Mouse (Mus musculus): ENCODE results near the gene Tiam1. TPM values are rescaled to one million over a fixed set of nuclear protein-coding genes. Genes with fewer than 3 reads are reported as not detected.

Tiam1 gene
- 18.4 and 30.1 TPM in 2 replicates for total RNA-seq (2017)

DNA sequence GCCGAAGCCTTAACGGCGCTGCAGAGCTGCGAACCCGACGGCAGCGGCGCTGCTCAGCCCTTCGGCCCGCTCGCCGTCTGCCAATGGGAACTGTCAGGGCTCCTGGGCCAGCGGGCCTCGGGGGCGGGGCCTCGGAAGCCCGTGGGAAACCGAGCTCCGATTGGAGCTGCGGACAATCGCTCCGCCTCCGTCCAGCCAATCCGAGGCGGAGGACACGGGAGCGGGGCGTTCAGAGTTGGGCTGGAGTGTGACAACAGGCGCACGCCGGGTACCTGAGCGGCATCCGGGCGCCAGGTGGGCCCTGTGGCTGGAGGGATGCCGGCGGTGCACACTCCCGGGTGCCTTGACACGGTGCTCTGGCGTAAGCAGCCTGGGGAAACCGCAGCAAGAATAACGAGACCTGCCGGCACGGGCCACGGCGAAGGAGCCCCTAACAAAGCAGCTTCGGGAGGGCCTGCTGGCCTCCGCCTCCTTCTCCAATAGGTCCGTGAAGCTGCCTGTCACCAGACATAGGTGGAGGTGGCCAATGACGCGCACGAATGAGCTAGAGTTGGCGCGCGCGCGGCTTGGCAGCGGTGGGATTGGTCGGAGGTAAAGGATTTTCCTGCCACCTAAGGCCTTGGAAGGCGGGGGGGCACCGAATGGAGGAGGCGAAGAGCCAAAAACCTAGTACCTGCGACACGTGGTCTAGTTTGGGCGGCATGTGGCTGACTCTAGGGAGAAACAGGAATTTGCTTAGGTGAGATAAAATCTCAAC, at the start of gene Tiam1:
Tiam1 (minus strand) TSS at position 10 of the 757 bp plus-strand sequence.
- peak; percentile 89 to 93 for ATAC-seq (replicated peaks in 1 of 2; ENCODE audit: insufficient read depth in 1 of 2, low FRiP score in 2 of 2, low TSS enrichment in 1 of 2, low read depth in 1 of 2, poor library complexity in 2 of 2, severe bottlenecking in 2 of 2)

DNA sequence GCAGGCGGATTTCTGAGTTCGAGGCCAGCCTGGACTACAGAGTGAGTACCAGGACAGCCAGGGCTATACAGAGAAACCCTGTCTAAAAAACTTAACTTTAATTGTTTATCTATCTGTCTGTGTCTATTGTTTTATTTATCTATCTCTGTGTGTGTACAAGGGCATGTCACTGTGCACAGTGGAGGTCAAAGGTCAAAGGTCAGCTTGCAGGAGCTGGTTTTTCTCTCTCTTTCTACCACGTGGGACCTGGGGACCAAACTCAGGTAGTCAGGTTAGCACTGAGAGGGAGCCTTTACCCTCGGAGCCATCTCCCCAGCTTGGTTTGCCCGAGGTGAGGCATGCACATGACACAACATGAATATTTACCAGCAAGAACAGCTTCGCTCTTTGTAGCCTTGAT, 47.7 kb upstream of the Tiam1 start:
- ATAC-seq (replicated peaks in 1 of 2; ENCODE audit: insufficient read depth in 1 of 2, low FRiP score in 2 of 2, low TSS enrichment in 1 of 2, low read depth in 1 of 2, poor library complexity in 2 of 2, severe bottlenecking in 2 of 2): no peak

DNA sequence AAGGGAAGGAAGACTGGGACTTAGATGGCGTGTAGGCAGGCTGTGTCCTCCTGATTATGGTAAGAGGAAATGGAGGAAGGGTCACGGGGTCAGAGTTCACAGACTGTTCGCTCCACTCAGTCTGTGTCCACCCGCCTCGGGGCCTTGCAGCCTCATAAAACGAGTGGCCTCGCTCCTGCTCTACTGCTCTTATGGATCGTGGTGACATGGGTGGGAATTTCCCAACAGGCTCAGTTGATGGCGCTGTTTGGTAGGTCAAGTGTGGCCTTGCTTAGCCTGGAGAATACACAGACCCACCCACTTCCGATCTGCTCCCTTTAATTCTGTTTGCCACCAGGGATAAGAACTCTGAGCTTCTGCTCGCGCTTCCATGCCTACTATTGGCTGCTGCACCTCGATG, 43.9 kb upstream of the Tiam1 start:
- peak; percentile 47 to 66; a peak in 3 of 4 replicates for ATAC-seq (replicated peaks in 1 of 2; ENCODE audit: insufficient read depth in 1 of 2, low FRiP score in 2 of 2, low TSS enrichment in 1 of 2, low read depth in 1 of 2, poor library complexity in 2 of 2, severe bottlenecking in 2 of 2)

DNA sequence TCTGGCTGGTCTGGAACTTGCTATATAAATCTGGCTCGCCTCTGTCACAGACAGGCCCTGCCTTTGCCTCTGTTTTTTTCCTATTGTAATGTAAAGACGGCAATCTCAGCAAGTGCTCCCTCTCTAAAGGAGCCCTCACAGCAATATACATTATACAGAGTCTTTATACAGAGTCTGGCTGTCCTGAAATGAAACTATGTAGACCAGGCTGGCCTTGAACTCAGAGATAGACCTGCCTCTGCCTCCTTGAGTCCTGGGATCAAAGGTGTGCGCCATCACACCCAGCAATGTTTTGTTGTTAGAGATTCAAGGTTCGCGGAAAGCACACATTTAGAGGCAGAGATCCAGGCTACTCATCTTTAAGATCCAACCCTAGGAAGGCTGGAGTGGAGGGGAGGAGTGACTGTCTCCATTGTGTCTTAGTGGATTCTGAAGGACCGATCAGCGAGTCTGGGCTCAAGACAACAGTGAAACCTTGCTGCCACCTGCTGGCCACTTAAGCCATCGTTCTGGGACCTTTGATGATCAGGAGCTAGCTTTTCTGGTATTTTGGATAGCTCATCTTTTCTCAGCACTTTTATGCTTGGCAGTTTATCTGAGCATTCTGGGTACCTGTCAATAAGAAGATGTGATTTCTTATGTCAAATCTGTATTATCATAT, 42.5 kb upstream of the Tiam1 start:
- peak; percentile 68 to 83 for ATAC-seq (replicated peaks in 1 of 2; ENCODE audit: insufficient read depth in 1 of 2, low FRiP score in 2 of 2, low TSS enrichment in 1 of 2, low read depth in 1 of 2, poor library complexity in 2 of 2, severe bottlenecking in 2 of 2)

DNA sequence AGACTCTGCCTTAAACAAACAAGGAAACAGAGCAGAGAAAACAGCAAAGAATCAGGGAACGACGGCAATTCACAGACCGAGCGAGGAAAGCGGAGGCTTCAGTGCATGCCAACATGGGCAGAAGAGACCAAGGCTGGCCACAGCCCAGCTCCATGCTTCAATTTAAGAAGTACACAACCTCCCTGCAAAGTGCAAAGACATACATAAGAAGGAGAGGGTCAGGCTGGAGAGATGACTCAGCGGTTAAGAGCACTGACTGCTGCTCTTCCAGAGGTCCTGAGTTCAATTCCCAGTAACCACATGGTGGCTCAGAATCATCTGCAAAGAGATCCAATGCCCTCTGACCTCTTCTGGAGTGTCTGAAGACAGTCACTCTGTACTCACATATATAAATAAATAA, 40.6 kb upstream of the Tiam1 start:
- no peak for ATAC-seq (replicated peaks in 1 of 2; ENCODE audit: insufficient read depth in 1 of 2, low FRiP score in 2 of 2, low TSS enrichment in 1 of 2, low read depth in 1 of 2, poor library complexity in 2 of 2, severe bottlenecking in 2 of 2)

DNA sequence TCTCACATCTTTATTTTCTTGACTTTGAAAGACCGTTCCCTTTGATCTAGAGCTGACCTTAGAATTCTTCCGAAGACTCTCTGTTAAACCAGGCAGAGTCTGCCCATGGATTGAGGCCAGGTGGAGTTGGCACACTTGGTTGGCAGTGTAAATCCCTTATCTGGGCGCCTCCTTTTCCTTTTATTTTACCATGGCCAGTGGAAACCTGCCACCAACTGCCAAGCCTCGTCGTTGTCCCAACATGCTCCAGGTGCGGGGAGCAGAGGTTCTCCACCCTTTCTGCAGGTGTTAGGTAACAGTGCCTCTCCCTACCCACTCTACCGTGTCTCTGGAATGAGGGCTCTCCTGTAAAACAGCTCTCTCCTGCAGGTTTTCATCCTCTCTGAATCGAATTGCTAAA, 38.1 kb upstream of the Tiam1 start:
- ATAC-seq (replicated peaks in 1 of 2; ENCODE audit: insufficient read depth in 1 of 2, low FRiP score in 2 of 2, low TSS enrichment in 1 of 2, low read depth in 1 of 2, poor library complexity in 2 of 2, severe bottlenecking in 2 of 2): no peak

DNA sequence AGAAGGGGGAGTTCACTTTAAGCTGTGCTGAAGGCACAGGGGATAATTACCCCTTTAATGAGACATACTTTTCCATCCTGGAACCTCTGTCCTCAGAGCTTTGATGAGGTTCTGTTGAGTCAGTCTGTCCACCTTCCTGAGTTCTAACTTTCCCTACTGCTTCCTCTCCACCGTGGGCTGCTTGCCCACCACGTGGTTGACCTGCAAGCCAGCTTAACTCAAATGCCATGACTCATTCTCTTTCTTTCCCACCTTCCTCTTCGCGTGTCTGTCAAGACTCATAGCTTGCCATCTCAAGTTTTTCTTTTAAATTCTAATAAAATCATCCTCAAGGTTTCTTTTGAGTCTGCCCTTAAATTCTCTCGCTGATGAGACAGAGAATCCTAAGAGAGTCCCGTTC, 37.4 kb upstream of the Tiam1 start:
- ATAC-seq (replicated peaks in 1 of 2; ENCODE audit: insufficient read depth in 1 of 2, low FRiP score in 2 of 2, low TSS enrichment in 1 of 2, low read depth in 1 of 2, poor library complexity in 2 of 2, severe bottlenecking in 2 of 2): no peak

DNA sequence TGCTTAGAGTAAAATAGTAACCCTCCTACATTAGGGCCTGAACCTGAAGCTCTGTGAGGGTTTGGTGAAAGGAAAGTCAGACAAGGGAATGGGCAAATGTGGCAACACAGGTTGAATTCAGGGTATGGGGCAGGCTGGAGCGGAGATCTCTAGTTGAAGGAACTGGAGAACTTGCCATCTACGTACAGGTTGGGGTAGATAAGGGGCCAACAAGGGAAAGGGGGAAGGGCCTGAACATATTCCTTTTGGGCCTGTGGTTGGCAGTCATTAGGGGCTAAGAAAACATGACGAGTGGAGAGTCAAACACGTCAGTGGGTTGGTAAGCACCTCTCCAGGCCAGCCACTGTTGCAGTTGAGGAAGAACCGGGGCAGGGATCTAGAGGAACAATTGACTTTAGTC, 36.3 kb upstream of the Tiam1 start:
- no peak for ATAC-seq (replicated peaks in 1 of 2; ENCODE audit: insufficient read depth in 1 of 2, low FRiP score in 2 of 2, low TSS enrichment in 1 of 2, low read depth in 1 of 2, poor library complexity in 2 of 2, severe bottlenecking in 2 of 2)

DNA sequence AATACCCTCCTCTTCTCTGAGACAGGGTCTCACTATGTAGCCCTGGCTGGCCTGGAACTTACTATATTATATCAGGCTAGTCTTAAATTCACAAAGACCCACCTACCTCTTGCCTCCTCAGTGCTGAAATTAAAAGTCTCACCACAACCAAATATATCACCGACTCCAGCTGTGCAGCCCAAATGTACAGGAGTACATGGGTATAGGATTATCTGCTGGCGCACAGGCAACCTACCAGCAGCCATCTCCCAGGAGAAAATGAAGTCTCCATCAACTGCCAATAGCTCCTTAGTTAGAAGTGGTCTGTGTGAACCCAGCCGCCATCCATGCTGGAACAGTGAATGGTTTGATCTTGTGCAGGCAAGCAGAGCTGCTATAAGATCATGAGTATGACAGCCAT, 34.8 kb upstream of the Tiam1 start:
- no peak for ATAC-seq (replicated peaks in 1 of 2; ENCODE audit: insufficient read depth in 1 of 2, low FRiP score in 2 of 2, low TSS enrichment in 1 of 2, low read depth in 1 of 2, poor library complexity in 2 of 2, severe bottlenecking in 2 of 2)

DNA sequence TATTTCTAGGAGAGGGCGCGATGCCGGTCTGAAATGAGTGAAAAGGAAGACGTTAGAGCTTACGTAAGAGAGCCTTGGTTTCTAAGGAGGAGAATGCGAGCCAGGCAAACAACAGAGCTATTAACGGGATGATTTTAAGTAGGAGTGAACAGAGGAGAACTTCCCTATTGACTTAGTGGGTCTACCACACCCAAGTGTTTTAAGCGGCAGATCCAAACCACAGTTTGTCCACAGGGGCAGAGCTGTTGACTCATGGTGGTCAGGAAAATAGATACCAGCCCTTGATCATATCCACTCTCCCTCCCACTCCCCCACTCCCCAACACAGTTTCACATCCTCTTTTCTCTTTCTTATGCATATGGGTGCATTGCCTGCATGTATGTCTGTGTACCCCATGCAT, 33.9 kb upstream of the Tiam1 start:
- ATAC-seq (replicated peaks in 1 of 2; ENCODE audit: insufficient read depth in 1 of 2, low FRiP score in 2 of 2, low TSS enrichment in 1 of 2, low read depth in 1 of 2, poor library complexity in 2 of 2, severe bottlenecking in 2 of 2): peak; percentile 96 to 98

DNA sequence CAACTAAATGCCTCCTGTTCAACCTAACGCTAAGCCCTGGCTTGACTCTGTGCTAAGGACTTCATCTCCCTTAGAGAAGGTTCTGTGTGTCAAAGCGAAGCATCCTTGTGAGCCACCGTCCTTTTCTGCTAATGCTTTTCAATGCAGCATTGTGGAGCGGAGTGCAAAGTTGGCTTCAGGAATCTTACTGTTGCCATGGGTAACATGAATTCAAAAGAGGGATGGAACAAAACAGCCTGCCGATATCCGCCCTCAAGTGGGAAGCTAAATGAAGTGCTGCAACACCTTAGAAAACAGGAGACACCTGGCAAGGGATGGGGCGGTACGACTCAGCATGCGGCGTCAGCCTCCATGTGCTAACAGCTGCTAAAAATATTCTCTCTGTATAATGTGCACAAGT, 32.9 kb upstream of the Tiam1 start:
- ATAC-seq (replicated peaks in 1 of 2; ENCODE audit: insufficient read depth in 1 of 2, low FRiP score in 2 of 2, low TSS enrichment in 1 of 2, low read depth in 1 of 2, poor library complexity in 2 of 2, severe bottlenecking in 2 of 2): no peak

DNA sequence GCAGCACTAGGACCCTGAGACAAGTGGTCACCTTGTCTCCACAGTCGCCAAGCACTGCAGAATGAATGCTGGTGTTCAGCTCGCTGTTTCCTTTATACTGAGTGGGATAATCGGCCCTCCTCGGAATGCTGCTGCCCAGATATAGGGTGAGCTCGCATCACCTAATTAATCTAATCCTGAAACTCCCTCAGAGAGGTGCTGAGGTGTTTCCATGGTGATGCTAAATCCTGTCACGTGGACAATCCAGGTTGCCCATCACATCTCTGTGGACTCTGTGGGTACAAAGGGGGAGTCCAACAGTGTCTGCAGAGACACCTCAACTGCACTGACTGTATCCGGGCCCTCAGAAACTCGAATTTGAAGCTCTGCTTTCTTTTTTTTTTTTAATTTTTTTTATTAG, 27.8 kb upstream of the Tiam1 start:
- no peak for ATAC-seq (replicated peaks in 1 of 2; ENCODE audit: insufficient read depth in 1 of 2, low FRiP score in 2 of 2, low TSS enrichment in 1 of 2, low read depth in 1 of 2, poor library complexity in 2 of 2, severe bottlenecking in 2 of 2)

DNA sequence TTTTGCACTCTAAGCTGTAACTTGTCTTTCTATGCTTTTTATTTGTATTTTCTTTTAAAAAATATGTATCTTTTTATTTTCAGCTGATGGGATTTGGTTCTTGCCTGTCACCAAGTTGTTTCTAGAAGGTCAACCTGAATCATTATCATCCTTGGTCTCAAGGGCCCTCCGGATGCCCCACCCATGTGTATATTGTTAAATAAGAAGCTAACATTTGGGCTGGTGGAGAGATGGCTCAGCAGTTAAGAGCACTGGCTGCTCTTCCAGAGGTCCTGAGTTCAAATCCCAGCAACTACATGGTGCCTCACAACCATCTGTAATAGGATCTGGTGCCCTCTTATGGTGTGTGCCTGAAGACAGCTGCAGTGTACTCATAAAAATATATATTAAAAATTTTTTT, 27.1 kb upstream of the Tiam1 start:
- no peak for ATAC-seq (replicated peaks in 1 of 2; ENCODE audit: insufficient read depth in 1 of 2, low FRiP score in 2 of 2, low TSS enrichment in 1 of 2, low read depth in 1 of 2, poor library complexity in 2 of 2, severe bottlenecking in 2 of 2)

DNA sequence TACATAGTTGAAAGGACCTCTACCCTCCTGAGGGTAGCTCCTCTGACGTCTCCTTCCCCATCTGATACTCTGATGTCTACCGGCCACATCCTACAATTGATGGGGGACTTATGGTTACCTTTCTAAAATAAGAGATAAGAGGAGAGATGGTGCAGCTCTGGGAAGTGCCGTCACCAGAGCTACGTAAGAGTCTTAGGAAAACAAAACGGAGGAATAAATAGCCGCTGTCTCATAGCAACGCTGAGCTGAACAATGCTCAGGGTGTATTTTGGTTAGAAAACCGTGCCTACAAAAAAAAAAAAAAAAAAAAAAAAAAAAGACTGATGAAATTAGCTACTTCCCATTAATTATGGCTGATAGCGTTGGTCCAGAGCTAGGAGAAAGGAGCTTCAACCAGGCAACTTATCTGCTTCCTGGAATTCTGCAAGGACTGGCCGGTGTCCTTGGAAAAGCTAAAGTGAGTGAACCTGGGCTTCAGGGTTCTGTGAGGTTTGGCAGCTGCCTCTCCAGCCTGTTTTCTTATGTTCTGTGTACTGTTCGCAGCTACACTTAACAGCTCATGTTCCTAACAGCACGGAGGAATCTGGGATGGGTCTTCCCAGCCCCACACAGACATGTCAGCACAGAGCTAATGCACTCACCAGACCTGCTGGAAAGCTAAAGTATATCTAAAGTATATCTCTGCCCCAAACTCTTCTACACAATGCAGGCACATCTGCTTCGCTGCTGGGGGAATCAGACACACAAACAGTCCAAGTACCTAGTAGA, 26.5 kb upstream of the Tiam1 start:
- ATAC-seq (replicated peaks in 1 of 2; ENCODE audit: insufficient read depth in 1 of 2, low FRiP score in 2 of 2, low TSS enrichment in 1 of 2, low read depth in 1 of 2, poor library complexity in 2 of 2, severe bottlenecking in 2 of 2): no peak

DNA sequence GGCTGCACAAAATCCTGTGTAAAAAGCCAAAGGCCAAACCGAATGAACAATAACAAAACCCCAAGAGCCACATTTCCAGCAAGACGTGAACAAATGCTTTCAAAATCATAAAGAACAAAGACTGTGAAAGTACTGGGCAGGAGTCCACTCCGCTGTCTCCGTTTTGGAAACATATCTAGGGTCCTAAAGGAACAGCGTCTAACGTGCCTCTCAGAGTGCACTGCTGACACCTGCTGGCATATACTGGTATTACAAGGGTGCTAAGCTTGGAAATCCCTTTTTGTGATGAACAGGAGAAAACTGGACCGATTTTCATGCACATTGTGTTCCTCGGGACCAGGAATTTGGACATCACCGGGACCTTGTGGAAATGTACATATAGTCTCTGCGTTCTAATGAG, 24.1 kb upstream of the Tiam1 start:
- ATAC-seq (replicated peaks in 1 of 2; ENCODE audit: insufficient read depth in 1 of 2, low FRiP score in 2 of 2, low TSS enrichment in 1 of 2, low read depth in 1 of 2, poor library complexity in 2 of 2, severe bottlenecking in 2 of 2): peak; percentile 62 to 84; a peak in 3 of 4 replicates

DNA sequence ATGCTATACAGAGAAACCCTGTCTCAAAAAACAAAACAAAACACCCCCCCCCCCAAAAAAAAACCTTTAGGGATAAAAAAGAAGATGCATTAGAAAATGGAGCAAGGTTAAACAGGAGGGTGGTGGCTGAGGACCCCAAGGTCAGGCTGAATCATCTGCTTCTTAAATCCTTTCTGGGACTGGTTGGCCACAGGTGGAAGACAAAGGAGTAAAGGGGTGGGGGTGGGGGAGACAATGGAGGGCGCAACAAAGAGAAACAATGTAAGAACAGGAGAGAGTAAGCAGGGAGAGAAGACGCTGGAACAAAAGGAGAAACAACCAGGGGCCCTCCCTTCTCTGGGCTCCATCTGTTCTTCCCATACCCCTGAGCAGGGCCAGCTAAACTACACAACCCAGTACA, 21.9 kb upstream of the Tiam1 start:
- no peak for ATAC-seq (replicated peaks in 1 of 2; ENCODE audit: insufficient read depth in 1 of 2, low FRiP score in 2 of 2, low TSS enrichment in 1 of 2, low read depth in 1 of 2, poor library complexity in 2 of 2, severe bottlenecking in 2 of 2)

DNA sequence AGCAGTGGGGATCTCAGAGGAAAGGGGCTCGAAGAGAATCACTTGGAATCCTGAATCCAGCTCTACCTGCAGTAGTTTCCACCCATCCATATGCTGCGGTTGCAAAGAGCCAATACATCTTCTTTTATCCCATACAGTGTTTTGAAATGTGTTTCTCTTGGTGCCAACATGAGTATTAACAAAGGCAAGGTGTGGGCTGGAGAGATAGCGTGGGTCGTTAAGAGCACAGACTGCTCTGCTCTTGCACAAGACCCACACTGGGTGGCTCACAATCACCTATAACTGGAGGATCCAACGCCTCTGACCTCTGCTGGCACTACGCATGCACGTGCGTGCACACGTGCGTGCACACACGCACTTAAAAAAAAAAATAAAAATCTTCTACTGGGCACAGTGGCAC, 21.4 kb upstream of the Tiam1 start:
- no peak for ATAC-seq (replicated peaks in 1 of 2; ENCODE audit: insufficient read depth in 1 of 2, low FRiP score in 2 of 2, low TSS enrichment in 1 of 2, low read depth in 1 of 2, poor library complexity in 2 of 2, severe bottlenecking in 2 of 2)

DNA sequence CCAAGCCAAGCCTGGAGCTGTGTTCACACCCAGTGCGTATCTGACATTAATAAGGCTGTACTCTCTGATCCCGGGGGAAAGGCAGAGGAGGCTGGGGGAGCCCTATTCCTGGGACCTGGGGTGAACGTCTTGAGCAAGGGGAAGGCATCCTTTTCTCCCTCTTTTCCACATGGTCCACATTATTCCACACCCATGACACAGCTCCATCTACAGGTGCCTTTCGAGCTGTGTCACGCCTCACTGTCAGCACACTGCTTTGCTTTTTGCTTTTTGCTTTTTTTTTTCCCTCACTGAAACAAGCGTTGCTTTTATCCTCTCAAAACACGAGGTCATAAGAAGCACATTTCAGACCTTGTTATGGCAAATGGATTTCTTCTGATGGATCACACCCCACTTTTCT, 11.5 kb upstream of the Tiam1 start:
- no peak for ATAC-seq (replicated peaks in 1 of 2; ENCODE audit: insufficient read depth in 1 of 2, low FRiP score in 2 of 2, low TSS enrichment in 1 of 2, low read depth in 1 of 2, poor library complexity in 2 of 2, severe bottlenecking in 2 of 2)

All from hematopoietic stem cell, adult 5-6 weeks (primary cell).